Mouse (Mus musculus): ENCODE data around the gene Gli1. TPM values are rescaled to one million over a fixed set of nuclear protein-coding genes. Genes with fewer than 3 reads are reported as not detected.

Gene Gli1
- polyA plus RNA-seq, 1 experiment from 2014 or later, result 0.21 TPM

- Histone ChIP-seq H3K36me3 (no peaks in the 10 kb centered on the region), H3K4me2 (no peak overlapping the region), H3K4me1 (replicated peaks) (peaks cover 36% of the 10 kb centered on the region), H3K9ac (no peak overlapping the region), H3K4me3 (replicated peaks) (no peak overlapping the region), H3K27ac (no peak overlapping the region), H3K9me3 (replicated peaks) (no peaks in the 10 kb centered on the region), H3K27me3 (peaks cover 46% of the 10 kb centered on the region)
- no peak for DNase-seq
- no peak for ATAC-seq (ENCODE audit: low read depth)
- 37% methylated on average over 3 of the region's 3 CpGs for WGBS (ENCODE audit: insufficient replicate concordance)
These were observed 1.3 kb upstream of the Gli1 start for GRCm38 (mm10) chr10:127343029-127343428.

- Histone ChIP-seq H3K4me3 (replicated peaks) (peak overlapping the region; percentile 51), H3K27ac (no peak overlapping the region), H3K9ac (0 out of 2 replicates have a peak overlapping the region, but pooled peaks have one; percentile 22), H3K4me1 (replicated peaks) (peaks cover 36% of the 10 kb centered on the region), H3K27me3 (peaks cover 62% of the 10 kb centered on the region), H3K4me2 (peak overlapping the region; percentile 71), H3K9me3 (replicated peaks) (no peaks in the 10 kb centered on the region), H3K36me3 (no peaks in the 10 kb centered on the region)
- no peak for DNase-seq
- 0% methylated on average over 11 of the region's 11 CpGs for WGBS (ENCODE audit: insufficient replicate concordance)
- ATAC-seq (ENCODE audit: low read depth), result no peak
These were observed 449 bp downstream of the Gli1 start for GRCm38 (mm10) chr10:127341360-127341690.

- Histone ChIP-seq H3K36me3 (no peaks in the 10 kb centered on the region), H3K4me2 (peak overlapping the region; percentile 71), H3K4me3 (replicated peaks) (peak overlapping the region; percentile 51), H3K27ac (no peak overlapping the region), H3K9ac (no peak overlapping the region), H3K9me3 (replicated peaks) (no peaks in the 10 kb centered on the region), H3K4me1 (replicated peaks) (peaks cover 36% of the 10 kb centered on the region), H3K27me3 (peaks cover 66% of the 10 kb centered on the region)
- ATAC-seq (ENCODE audit: low read depth), result no peak
- no peak for DNase-seq
- 2% methylated on average over 27 of the region's 27 CpGs for WGBS (ENCODE audit: insufficient replicate concordance)
These were observed 1.0 kb downstream of the Gli1 start for GRCm38 (mm10) chr10:127340577-127341359.

GRCm38 (mm10) chr10:127339683-127340576 lies 1.8 kb downstream of the Gli1 start:
- no peak for ATAC-seq (ENCODE audit: low read depth)
- Histone ChIP-seq H3K27ac (0 out of 2 replicates have a peak overlapping the region, but pooled peaks have one; percentile 39), H3K36me3 (no peaks in the 10 kb centered on the region), H3K4me3 (replicated peaks) (peak overlapping the region; percentile 51), H3K27me3 (peaks cover 66% of the 10 kb centered on the region), H3K4me2 (peak overlapping the region; percentile 71), H3K9me3 (replicated peaks) (no peaks in the 10 kb centered on the region), H3K4me1 (replicated peaks) (peaks cover 36% of the 10 kb centered on the region), H3K9ac (peak overlapping the region; percentile 47; the same call in 1 of the 2 replicates)
- DNase-seq, result no peak
- under 1% methylated on average over 42 of the region's 42 CpGs for WGBS (ENCODE audit: insufficient replicate concordance)

GRCm38 (mm10) chr10:127338930-127339682 lies 2.7 kb downstream of the Gli1 start:
- under 1% methylated on average over 31 of the region's 31 CpGs for WGBS (ENCODE audit: insufficient replicate concordance)
- peaks cover 66% of the 10 kb centered on the region for H3K27me3 ChIP-seq
- H3K4me3 ChIP-seq (replicated peaks), result peak overlapping the region; percentile 51
- peak overlapping the region; percentile 71 for H3K4me2 ChIP-seq
- H3K36me3 ChIP-seq, result no peaks in the 10 kb centered on the region
- peak overlapping the region; percentile 45; the same call in 1 of the 2 replicates for H3K9ac ChIP-seq
- 0 out of 2 replicates have a peak overlapping the region, but pooled peaks have one; percentile 39 for H3K27ac ChIP-seq
- peaks cover 36% of the 10 kb centered on the region for H3K4me1 ChIP-seq (replicated peaks)
- DNase-seq (peak; percentile 72), ATAC-seq (ENCODE audit: low read depth) (peak; percentile 70)
- H3K9me3 ChIP-seq (replicated peaks), result no peaks in the 10 kb centered on the region

- Histone ChIP-seq H3K4me3 (replicated peaks) (no peak overlapping the region), H3K4me2 (no peak overlapping the region), H3K9ac (no peak overlapping the region), H3K27me3 (peaks cover 65% of the 10 kb centered on the region), H3K9me3 (replicated peaks) (no peaks in the 10 kb centered on the region), H3K27ac (no peak overlapping the region), H3K4me1 (replicated peaks) (peaks cover 36% of the 10 kb centered on the region), H3K36me3 (no peaks in the 10 kb centered on the region)
- 56% methylated on average over 6 of the region's 6 CpGs for WGBS (ENCODE audit: insufficient replicate concordance)
- no peak for ATAC-seq (ENCODE audit: low read depth)
- DNase-seq, result no peak
These were observed 4.2 kb downstream of the Gli1 start for GRCm38 (mm10) chr10:127337536-127338099.

- Histone ChIP-seq H3K9ac (no peak overlapping the region), H3K9me3 (replicated peaks) (no peaks in the 10 kb centered on the region), H3K27me3 (peaks cover 64% of the 10 kb centered on the region), H3K4me2 (no peak overlapping the region), H3K36me3 (no peaks in the 10 kb centered on the region), H3K4me1 (replicated peaks) (peaks cover 34% of the 10 kb centered on the region), H3K4me3 (replicated peaks) (no peak overlapping the region), H3K27ac (no peak overlapping the region)
- ATAC-seq (ENCODE audit: low read depth) (no peak), DNase-seq (no peak)
- WGBS (ENCODE audit: insufficient replicate concordance), result 46% methylated on average over 5 of the region's 5 CpGs
These were observed 4.8 kb downstream of the Gli1 start for GRCm38 (mm10) chr10:127336952-127337351.

- WGBS (ENCODE audit: insufficient replicate concordance), result 38% methylated on average over 1 of the region's 1 CpGs
- no peak for DNase-seq
- no peak overlapping the region for H3K4me2 ChIP-seq
- H3K27me3 ChIP-seq, result peaks cover 47% of the 10 kb centered on the region
- H3K4me1 ChIP-seq (replicated peaks), result peaks cover 25% of the 10 kb centered on the region
- no peak overlapping the region for H3K27ac ChIP-seq
- H3K36me3 ChIP-seq, result no peaks in the 10 kb centered on the region
- ATAC-seq (ENCODE audit: low read depth), result no peak
- H3K9ac ChIP-seq, result no peak overlapping the region
- no peak overlapping the region for H3K4me3 ChIP-seq (replicated peaks)
- H3K9me3 ChIP-seq (replicated peaks), result no peaks in the 10 kb centered on the region
These were observed 6.5 kb downstream of the Gli1 start for GRCm38 (mm10) chr10:127335271-127335670.

- H3K9ac ChIP-seq, result no peak overlapping the region
- H3K36me3 ChIP-seq, result 0 out of 2 replicates have a peak, but pooled peaks cover 15% of the 10 kb centered on the region
- no peak for DNase-seq
- H3K4me1 ChIP-seq (replicated peaks), result peaks cover 16% of the 10 kb centered on the region
- WGBS (ENCODE audit: insufficient replicate concordance), result 31% methylated on average over 5 of the region's 5 CpGs
- H3K9me3 ChIP-seq (replicated peaks), result no peaks in the 10 kb centered on the region
- H3K4me2 ChIP-seq, result no peak overlapping the region
- ATAC-seq (ENCODE audit: low read depth), result 0 out of 2 replicates have a peak, but pooled peaks have one; percentile 22
- no peak overlapping the region for H3K27ac ChIP-seq
- peaks cover 26% of the 10 kb centered on the region for H3K27me3 ChIP-seq
- no peak overlapping the region for H3K4me3 ChIP-seq (replicated peaks)
These were observed 8.6 kb downstream of the Gli1 start for GRCm38 (mm10) chr10:127333152-127333551.

GRCm38 (mm10) chr10:127332211-127332874 lies 9.4 kb downstream of the Gli1 start:
- Histone ChIP-seq H3K36me3 (0 out of 2 replicates have a peak, but pooled peaks cover 15% of the 10 kb centered on the region), H3K4me2 (peak overlapping the region; percentile 53), H3K9me3 (replicated peaks) (no peaks in the 10 kb centered on the region), H3K4me1 (replicated peaks) (peaks cover 22% of the 10 kb centered on the region), H3K9ac (peak overlapping the region; percentile 27; the same call in 1 of the 2 replicates), H3K27ac (no peak overlapping the region), H3K27me3 (peaks cover 24% of the 10 kb centered on the region), H3K4me3 (replicated peaks) (peak overlapping the region; percentile 32)
- ATAC-seq (ENCODE audit: low read depth) (no peak), DNase-seq (no peak)
- 33% methylated on average over 31 of the region's 31 CpGs for WGBS (ENCODE audit: insufficient replicate concordance)
